Mouse (Mus musculus): ENCODE measurements around the gene Itga4.

Gene Itga4

GRCm38 (mm10) chr2:79255192-79256000 lies at the start of gene Itga4:
Itga4 (plus strand) TSS chr2:79255426.
- peak; percentile 50 for DNase-seq (ENCODE audit: low spot score)

GRCm38 (mm10) chr2:79206191-79206755 lies 49.0 kb upstream of the Itga4 start:
- DNase-seq (ENCODE audit: low spot score), result no peak

GRCm38 (mm10) chr2:79214982-79215381 lies 40.2 kb upstream of the Itga4 start:
- DNase-seq (ENCODE audit: low spot score), result no peak

GRCm38 (mm10) chr2:79215479-79215878 lies 39.7 kb upstream of the Itga4 start:
- no peak for DNase-seq (ENCODE audit: low spot score)

- DNase-seq (ENCODE audit: low spot score), result no peak
Measured at GRCm38 (mm10) chr2:79224714-79225426, 30.4 kb upstream of the Itga4 start.

- no peak for DNase-seq (ENCODE audit: low spot score)
Measured at GRCm38 (mm10) chr2:79227805-79228241, 27.4 kb upstream of the Itga4 start.

GRCm38 (mm10) chr2:79231056-79231949 lies 23.9 kb upstream of the Itga4 start:
- no peak for DNase-seq (ENCODE audit: low spot score)

GRCm38 (mm10) chr2:79235767-79236487 lies 19.3 kb upstream of the Itga4 start:
- DNase-seq (ENCODE audit: low spot score), result no peak

GRCm38 (mm10) chr2:79237216-79237615 lies 18.0 kb upstream of the Itga4 start:
- DNase-seq (ENCODE audit: low spot score), result no peak

- no peak for DNase-seq (ENCODE audit: low spot score)
Measured at GRCm38 (mm10) chr2:79244276-79244675, 10.9 kb upstream of the Itga4 start.

GRCm38 (mm10) chr2:79244743-79245142 lies 10.5 kb upstream of the Itga4 start:
- no peak for DNase-seq (ENCODE audit: low spot score)

GRCm38 (mm10) chr2:79248283-79248682 lies 6.9 kb upstream of the Itga4 start:
- DNase-seq (ENCODE audit: low spot score), result no peak

GRCm38 (mm10) chr2:79250510-79250909 lies 4.7 kb upstream of the Itga4 start:
- DNase-seq (ENCODE audit: low spot score), result no peak

GRCm38 (mm10) chr2:79253754-79254197 lies 1.4 kb upstream of the Itga4 start:
- no peak for DNase-seq (ENCODE audit: low spot score)

- DNase-seq (ENCODE audit: low spot score), result no peak
Measured at GRCm38 (mm10) chr2:79254588-79255191, 536 bp upstream of the Itga4 start.

GRCm38 (mm10) chr2:79256001-79256339 lies 744 bp downstream of the Itga4 start:
- DNase-seq (ENCODE audit: low spot score), result no peak

- DNase-seq (ENCODE audit: low spot score), result no peak
Measured at GRCm38 (mm10) chr2:79256376-79256775, 1.1 kb downstream of the Itga4 start.

GRCm38 (mm10) chr2:79256880-79257279 lies 1.7 kb downstream of the Itga4 start:
- DNase-seq (ENCODE audit: low spot score), result no peak

GRCm38 (mm10) chr2:79257411-79257810 lies 2.2 kb downstream of the Itga4 start:
- no peak for DNase-seq (ENCODE audit: low spot score)

GRCm38 (mm10) chr2:79259326-79259725 lies 4.1 kb downstream of the Itga4 start:
- DNase-seq (ENCODE audit: low spot score), result no peak

GRCm38 (mm10) chr2:79265665-79266064 lies 10.4 kb downstream of the Itga4 start:
- DNase-seq (ENCODE audit: low spot score), result peak; percentile 70

Measured in urinary bladder, postnatal 14 days (tissue).